ENCODE assay signal across 26 mouse cellular contexts in the genomic region with DNA sequence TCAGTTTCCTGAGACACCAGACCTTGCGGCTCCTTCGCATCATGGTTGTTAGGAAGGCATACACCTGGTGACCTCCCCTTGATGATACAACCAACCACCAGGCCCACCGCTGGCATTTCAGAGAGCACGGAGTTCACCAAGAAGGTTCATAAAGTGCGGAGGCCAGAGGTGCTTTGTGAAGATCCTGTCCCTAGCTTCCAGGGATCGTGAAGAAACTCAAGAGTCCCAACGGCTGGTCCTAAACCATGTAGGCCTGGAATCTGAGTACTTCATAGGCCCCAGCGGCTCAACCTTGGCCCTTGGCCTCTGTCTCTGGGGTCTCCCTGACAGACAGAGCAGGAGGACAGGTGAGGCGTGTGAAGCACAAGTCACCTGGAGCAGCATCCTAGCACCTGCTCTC.
"Had no signal": no experiment of that assay in that cellular context is flagged by ENCODE, and none has a peak within 500 bp of the region (broad histone marks: within the 10 kb centered on the region; RNA-seq: fewer than 3 reads in every experiment).

No protein-coding gene starts in this region.

- H3K36me3 ChIP-seq: heart, embryonic 13.5 days; heart, embryonic 15.5 days; hindbrain, embryonic 13.5 days; hindbrain, embryonic 15.5 days; kidney, embryonic 15.5 days; limb, embryonic 13.5 days; limb, embryonic 15.5 days; liver, embryonic 12.5 days had no signal

- H3K4me3 ChIP-seq: heart, embryonic 13.5 days; heart, embryonic 15.5 days; hindbrain, embryonic 13.5 days; hindbrain, embryonic 15.5 days; kidney, embryonic 15.5 days; limb, embryonic 13.5 days; limb, embryonic 15.5 days; liver, embryonic 12.5 days had no signal

- H3K9ac ChIP-seq: heart, embryonic 13.5 days; heart, embryonic 15.5 days; hindbrain, embryonic 13.5 days; hindbrain, embryonic 15.5 days; kidney, embryonic 15.5 days; limb, embryonic 13.5 days; limb, embryonic 15.5 days; liver, embryonic 12.5 days; liver, embryonic 14.5 days had no signal

- H3K27me3 ChIP-seq: heart, embryonic 13.5 days; heart, embryonic 15.5 days; hindbrain, embryonic 15.5 days; kidney, embryonic 15.5 days; limb, embryonic 13.5 days; limb, embryonic 15.5 days had no signal

- H3K27ac ChIP-seq: heart, embryonic 13.5 days; heart, embryonic 15.5 days; hindbrain, embryonic 13.5 days; hindbrain, embryonic 15.5 days; hindbrain, postnatal 0 days; kidney, embryonic 15.5 days; kidney, postnatal 0 days; limb, embryonic 13.5 days; limb, embryonic 15.5 days; liver, embryonic 12.5 days; liver, embryonic 14.5 days had no signal

- ATAC-seq: hindbrain, postnatal 0 days; intestine, embryonic 16.5 days; liver, embryonic 12.5 days had no signal

- DNase-seq: gastrocnemius, postnatal 10 days; gastrocnemius, postnatal 36 days; heart, adult 18-20 months; heart, postnatal 14 days; heart, postnatal 36 days; kidney, adult 11 months; kidney, adult 2 months; kidney, adult 9 months; kidney, postnatal 14 days; kidney, postnatal 36 days; layer of hippocampus, adult 9-11 months; layer of hippocampus, postnatal 36 days; left cerebral cortex, postnatal 4 days had no signal

- H3K4me2 ChIP-seq: heart, embryonic 11.5 days; heart, embryonic 13.5 days; heart, embryonic 15.5 days; hindbrain, embryonic 13.5 days; hindbrain, embryonic 15.5 days; kidney, embryonic 15.5 days; limb, embryonic 13.5 days; limb, embryonic 15.5 days; liver, embryonic 12.5 days had no signal

- H3K4me1 ChIP-seq: hindbrain, embryonic 13.5 days; hindbrain, embryonic 15.5 days had no signal

- H3K9me3 ChIP-seq: heart, embryonic 13.5 days; heart, embryonic 15.5 days; hindbrain, embryonic 13.5 days; hindbrain, embryonic 15.5 days; kidney, embryonic 15.5 days; limb, embryonic 13.5 days; limb, embryonic 15.5 days; liver, embryonic 12.5 days had no signal
